Comparison of ENCODE assay signal across 22 mouse cellular contexts in the genomic region with DNA sequence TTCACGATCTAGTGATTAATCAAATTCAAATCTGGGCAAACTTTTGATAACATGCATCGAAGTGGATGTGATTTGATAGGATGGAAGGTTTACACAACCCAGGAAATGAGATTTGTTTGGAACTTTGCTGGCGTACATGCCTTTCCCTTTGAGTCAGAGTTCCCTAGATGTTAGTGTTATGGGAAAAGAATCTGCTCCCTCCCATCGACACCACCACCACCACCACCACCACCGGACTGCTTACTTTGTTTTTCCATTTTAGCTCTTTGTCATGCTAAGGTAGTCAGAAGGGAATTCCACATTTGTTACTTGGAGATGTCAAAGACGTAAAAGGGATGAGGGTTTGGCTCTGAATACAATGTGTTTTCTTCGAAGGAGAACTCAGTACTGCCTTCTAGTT. TPM values are rescaled to one million over a fixed set of nuclear protein-coding genes. Genes with fewer than 3 reads are reported as not detected.
DNase-seq lines count a peak whose midpoint lies in the region; ATAC-seq lines count a peak whose summit lies in the region.
"Had no signal": no experiment of that assay in that cellular context is flagged by ENCODE, and none has a peak within 500 bp of the region (broad histone marks: within the 10 kb centered on the region; RNA-seq: fewer than 3 reads in every experiment).

No protein-coding gene starts in this region.

- no peak for DNase-seq in heart, postnatal 25 days (ENCODE audit: low spot score)
- peak; percentile 79 for DNase-seq in 3T3-L1 (ENCODE audit: low read depth, low spot score)
- peak; percentile 80 for DNase-seq in NIH3T3 (ENCODE audit: low read depth)
- DNase-seq in lung, postnatal 36 days: peak; percentile 34
- no peak for DNase-seq in right cerebral cortex, adult 18-20 months
- DNase-seq in cerebellum, adult 18-20 months: no peak
- DNase-seq: adrenal gland, postnatal 36 days; cerebellum, adult 2 months; cerebellum, postnatal 36 days; gastrocnemius, postnatal 10 days; kidney, adult 2 months; kidney, postnatal 14 days; layer of hippocampus, postnatal 36 days; liver; retina, postnatal 1 day; right cerebral cortex, postnatal 4 days; thymus, adult 2 months had no signal

- no peaks in the 10 kb centered on the region for H3K36me3 ChIP-seq in heart, embryonic 15.5 days
- H3K36me3 ChIP-seq: embryonic facial prominence, embryonic 15.5 days; midbrain, embryonic 12.5 days had no signal

- intact Hi-C loops in heart, postnatal 25 days (cut with DNase I): loop anchor here (5.0 kb wide), 1 partner anchor 42 kb away; no protein-coding TSS in a partner anchor

- no peak for ATAC-seq in heart, embryonic 15.5 days (replicated peaks; ENCODE audit: insufficient number of reproducible peaks, insufficient read depth, low FRiP score, low read depth)

- H3K27me3 ChIP-seq in heart, embryonic 15.5 days: no peaks in the 10 kb centered on the region
- H3K27me3 ChIP-seq: embryonic facial prominence, embryonic 15.5 days; midbrain, embryonic 12.5 days had no signal

- peaks cover 11% of the 10 kb centered on the region for H3K4me1 ChIP-seq in heart, embryonic 15.5 days (replicated peaks)
- H3K4me1 ChIP-seq: midbrain, embryonic 12.5 days had no signal

- no peak overlapping the region for H3K9ac ChIP-seq in heart, embryonic 15.5 days
- H3K9ac ChIP-seq: embryonic facial prominence, embryonic 15.5 days; midbrain, embryonic 12.5 days had no signal

- H3K4me2 ChIP-seq in heart, embryonic 15.5 days: no peak overlapping the region
- H3K4me2 ChIP-seq: embryonic facial prominence, embryonic 15.5 days; heart, embryonic 11.5 days; midbrain, embryonic 12.5 days had no signal

- H3K27ac ChIP-seq in heart, embryonic 15.5 days: peak overlapping the region; percentile 34; the same call in 1 of the 2 replicates
- H3K27ac ChIP-seq: embryonic facial prominence, embryonic 15.5 days; layer of hippocampus, adult 2 months; midbrain, embryonic 12.5 days had no signal

- no peak overlapping the region for H3K4me3 ChIP-seq in heart, embryonic 15.5 days
- H3K4me3 ChIP-seq: embryonic facial prominence, embryonic 15.5 days; layer of hippocampus, adult 2 months; midbrain, embryonic 12.5 days had no signal

- WGBS in heart, embryonic 15.5 days: 53% methylated on average over 7 of the region's 7 CpGs

- H3K9me3 ChIP-seq in heart, embryonic 15.5 days (replicated peaks): no peaks in the 10 kb centered on the region
- H3K9me3 ChIP-seq: embryonic facial prominence, embryonic 15.5 days; midbrain, embryonic 12.5 days had no signal

RNA-seq across cellular contexts. Expression of a gene that starts 46.2 kb away (rescaled TPM):
- 50.6 and 50.7 TPM in 2 replicates for polyA plus RNA-seq in heart, embryonic 15.5 days (2015; fragmentation: Nextera tagmentation; extraction: Ambion mirVana)
- 10 to 100 TPM; 32.2 to 41.4 TPM for total RNA-seq in heart, postnatal 25 days (2021)

Comparison
In these comparisons a context has a peak if more than half of its experiments do, and no peak if none do; other contexts are left out.
1. DNase-seq: peak in 3T3-L1 (single experiment), NIH3T3 (single experiment) and lung, postnatal 36 days (single experiment); none in heart, postnatal 25 days (single experiment), right cerebral cortex, adult 18-20 months (single experiment) and cerebellum, adult 18-20 months (0 of 2).